Mouse (Mus musculus) brain, embryonic 14.5 days (tissue): ENCODE measurements around the gene Zfp275.

Experiments
- CTCF ChIP-seq: fragments of 200-500 bp; IDR thresholded peaks from 2 replicates; pipeline ENCODE4 v1.5.1; 2012; ENCODE audit warnings: inconsistent platforms, mild to moderate bottlenecking, moderate library complexity, borderline replicate concordance; ENCODE audit not compliant: insufficient read depth, insufficient read length; ENCODE audit errors: extremely low read depth
- POLR2A ChIP-seq: fragments of 200-500 bp; IDR thresholded peaks from 2 replicates; pipeline ENCODE4 v1.6.1; 2012; ENCODE audit warnings: mild to moderate bottlenecking, inconsistent platforms, borderline replicate concordance; ENCODE audit not compliant: poor library complexity, insufficient read depth, insufficient read length, severe bottlenecking; ENCODE audit errors: extremely low read depth

GRCm38 (mm10) chrX:73336740-73337139 is 5.7 kb upstream of the Zfp275 start, which contains the start of gene Gm45015:
- no peak for TF ChIP-seq POLR2A
- no peak for TF ChIP-seq CTCF
